Mouse (Mus musculus) bone marrow macrophage, adult 2 months (primary cell): Measurements from ENCODE around the gene Arhgef19.

Experiments
- CTCF ChIP-seq: IDR thresholded peaks from 2 replicates; pipeline ENCODE4 v1.5.1; 2012; ENCODE audit warnings: low read depth, mild to moderate bottlenecking, low read length, moderate library complexity
- POLR2A ChIP-seq: IDR thresholded peaks from 2 replicates; pipeline ENCODE4 v1.6.1; 2012; ENCODE audit warnings: mild to moderate bottlenecking, low read depth, low read length, borderline replicate concordance

GRCm38 (mm10) chr4:141235537-141236111 lies 3.7 kb upstream of the Arhgef19 start:
- no peak for TF ChIP-seq POLR2A
- no peak for TF ChIP-seq CTCF
